Mouse (Mus musculus) CD4-positive, CD25-positive, alpha-beta regulatory T cell, adult 2 months (primary cell): Measurements from ENCODE around the gene Gm20388.

Experiments
- DNase-seq: peaks from one replicate; pipeline ENCODE4 v3.0.0-alpha.2; 2012; ENCODE audit warnings: low read depth, low spot score

Gene Gm20388

DNA sequence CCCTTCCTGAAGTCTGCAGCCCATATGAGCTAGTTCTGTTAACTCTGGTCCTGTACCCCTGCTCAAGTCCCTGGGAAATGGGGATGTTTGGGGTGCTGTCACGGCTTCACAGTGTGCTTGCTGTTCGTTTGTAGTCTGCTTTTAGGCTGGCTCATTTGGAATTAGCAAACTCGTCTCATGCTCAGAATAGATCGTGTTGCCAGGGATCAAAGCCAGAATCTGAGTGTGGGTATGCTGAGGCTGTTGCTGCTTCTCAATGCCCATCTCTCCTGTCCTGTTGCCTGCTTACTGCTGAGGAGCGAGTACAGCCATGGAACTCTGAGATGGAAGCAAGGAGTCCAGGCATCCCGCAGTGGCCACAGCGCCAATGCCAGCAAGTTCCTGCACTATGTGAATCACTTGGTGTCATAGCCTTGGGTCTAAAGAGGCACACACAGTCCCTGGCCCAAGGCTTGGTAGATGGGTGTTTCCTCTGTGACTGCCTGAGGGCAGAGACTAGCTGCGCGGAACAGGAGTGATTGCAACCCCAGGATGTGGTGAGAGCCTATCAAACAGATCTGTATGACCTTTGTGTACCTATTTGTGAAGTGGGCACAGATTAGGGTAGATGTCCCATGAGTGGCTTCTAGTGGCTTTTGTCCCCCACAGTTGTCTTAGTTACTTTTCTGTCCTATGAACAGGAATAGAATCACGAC lies 4364.9 kb downstream of the Gm20388 start:
- peak; percentile 67 for DNase-seq

DNA sequence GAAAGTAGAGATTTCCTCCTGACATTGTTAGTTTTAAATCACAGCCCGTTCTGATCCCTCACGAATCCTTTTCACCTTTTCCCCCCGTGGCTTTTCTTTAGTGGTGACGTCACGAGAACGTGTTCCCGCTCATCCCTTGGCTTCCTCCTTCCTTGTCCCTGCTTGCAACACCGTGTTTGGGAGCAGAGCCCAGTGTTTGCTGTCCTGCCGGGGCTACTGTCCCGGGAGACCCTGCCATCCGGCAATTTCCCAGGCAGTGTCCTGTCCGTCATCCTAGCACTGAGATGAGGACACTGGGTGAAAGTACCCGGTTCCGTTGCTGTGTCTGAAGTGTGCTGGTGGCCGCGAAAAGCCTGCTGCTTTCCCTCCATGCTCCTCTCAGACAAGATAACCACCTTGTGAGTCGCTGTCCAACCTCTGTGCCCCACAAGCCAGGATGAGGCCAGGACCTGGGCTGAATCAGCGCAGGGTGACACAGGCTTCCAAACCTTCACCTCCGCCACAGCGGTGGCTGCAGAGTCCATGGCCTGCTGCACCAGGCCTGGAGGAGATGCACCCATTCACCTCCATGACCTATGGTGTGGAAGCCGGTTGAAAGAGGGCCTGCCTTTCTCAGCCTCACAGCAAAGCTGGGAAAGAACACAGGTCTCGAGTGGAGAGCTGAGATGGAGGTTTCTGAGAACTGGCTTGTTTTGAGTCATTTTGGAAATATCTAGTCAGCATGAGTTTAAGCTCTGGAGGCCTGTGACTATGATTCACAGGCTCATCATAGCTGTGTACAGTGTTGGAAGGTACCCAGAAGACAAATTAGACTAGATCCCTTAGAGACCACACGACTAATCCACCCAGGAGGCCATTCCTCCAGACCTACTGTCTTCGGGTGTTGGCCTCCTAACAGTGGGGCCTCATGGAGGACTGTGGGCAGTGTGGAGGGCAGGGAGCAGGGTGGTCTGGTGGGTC lies 4367.6 kb downstream of the Gm20388 start:
- peak; percentile 38 for DNase-seq

DNA sequence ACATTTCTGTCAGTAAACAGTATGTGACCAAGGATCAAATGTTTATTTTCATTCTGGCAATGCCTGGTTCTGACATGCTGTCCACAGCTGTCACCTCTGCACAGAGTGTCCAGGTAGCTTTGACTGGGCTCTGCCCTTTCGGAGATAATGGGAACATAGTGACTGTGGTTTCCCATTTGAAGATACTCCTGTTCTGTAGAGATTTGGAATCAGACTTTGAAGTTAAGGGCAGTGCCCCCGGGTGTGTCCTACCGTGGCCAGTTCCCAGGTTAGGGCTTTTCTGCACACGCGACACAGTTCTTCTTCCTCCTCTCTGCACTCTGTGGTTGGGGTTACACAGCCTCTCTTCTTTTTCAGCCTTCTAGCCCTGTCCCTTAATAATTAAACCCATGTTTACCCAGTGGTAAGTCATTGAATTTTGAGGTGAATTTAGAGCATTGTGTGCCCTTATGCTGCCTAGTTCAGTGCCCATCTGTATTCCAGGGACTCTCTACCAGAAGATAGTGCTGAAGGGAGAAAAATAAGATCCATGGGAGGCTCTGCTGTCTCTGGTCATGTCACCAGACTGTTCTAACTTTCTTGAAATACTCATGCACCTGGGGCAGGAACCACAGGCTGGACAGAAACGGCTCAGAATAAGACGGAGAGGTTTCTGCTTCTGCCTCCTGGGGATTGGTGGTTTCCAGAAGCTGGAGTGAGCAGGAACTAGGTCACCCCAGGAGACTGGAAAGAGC lies 4368.5 kb downstream of the Gm20388 start:
- DNase-seq, result no peak

DNA sequence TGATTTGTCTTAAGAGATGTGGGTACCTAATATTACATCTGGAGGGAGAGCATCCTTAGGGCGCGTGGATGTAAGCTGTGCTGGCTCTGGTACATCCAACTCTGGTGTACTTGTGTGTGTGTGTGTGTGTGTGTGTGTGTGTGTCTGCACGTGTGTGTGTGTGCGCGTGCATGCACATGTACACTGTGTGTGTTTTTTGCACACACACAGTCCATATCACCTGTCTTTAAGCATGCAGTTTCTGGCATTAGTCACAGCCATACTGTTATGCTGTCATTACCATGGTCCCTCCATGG lies 4369.0 kb downstream of the Gm20388 start:
- DNase-seq, result no peak

DNA sequence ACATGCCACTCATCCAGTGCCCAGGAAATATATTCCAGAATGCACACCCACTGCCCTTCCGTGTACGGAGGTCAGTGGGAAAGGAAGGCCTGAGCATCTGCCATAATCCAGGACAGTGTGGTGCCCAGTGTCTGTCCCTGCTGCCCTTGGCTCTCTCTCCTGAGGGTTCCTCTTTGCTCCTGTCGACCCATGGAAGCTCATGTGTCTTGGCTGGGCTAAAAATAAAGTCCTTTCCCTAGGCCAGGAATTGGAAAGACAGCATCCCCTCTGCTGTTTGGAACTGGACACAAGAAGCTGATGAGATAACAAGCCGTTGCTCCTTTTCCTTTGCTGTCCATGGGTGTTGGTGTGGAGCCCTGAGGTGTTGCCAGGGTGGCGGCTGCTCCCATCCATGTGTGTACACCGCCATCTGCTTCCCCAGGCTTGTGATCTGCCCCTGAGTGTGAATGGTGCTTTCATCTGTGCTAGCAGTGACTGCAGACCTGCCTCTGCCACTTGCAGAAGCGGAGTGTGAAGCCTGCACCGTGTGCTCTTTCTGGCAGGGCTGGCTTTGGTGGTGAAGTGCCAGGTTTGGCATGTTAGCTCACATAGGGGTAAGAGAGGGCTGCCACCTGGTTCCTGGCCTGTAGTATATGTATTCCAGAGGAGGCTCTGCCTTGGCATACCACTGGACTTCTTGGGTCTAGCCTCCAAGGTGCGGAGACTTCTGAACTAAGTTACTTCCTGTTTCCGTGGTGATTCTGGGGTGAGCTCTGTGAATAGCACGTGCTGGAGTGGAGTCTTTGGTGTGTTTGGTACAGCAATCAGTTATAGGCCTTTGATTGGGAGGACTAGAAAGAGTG lies 4371.3 kb downstream of the Gm20388 start:
- peak; percentile 48 for DNase-seq

DNA sequence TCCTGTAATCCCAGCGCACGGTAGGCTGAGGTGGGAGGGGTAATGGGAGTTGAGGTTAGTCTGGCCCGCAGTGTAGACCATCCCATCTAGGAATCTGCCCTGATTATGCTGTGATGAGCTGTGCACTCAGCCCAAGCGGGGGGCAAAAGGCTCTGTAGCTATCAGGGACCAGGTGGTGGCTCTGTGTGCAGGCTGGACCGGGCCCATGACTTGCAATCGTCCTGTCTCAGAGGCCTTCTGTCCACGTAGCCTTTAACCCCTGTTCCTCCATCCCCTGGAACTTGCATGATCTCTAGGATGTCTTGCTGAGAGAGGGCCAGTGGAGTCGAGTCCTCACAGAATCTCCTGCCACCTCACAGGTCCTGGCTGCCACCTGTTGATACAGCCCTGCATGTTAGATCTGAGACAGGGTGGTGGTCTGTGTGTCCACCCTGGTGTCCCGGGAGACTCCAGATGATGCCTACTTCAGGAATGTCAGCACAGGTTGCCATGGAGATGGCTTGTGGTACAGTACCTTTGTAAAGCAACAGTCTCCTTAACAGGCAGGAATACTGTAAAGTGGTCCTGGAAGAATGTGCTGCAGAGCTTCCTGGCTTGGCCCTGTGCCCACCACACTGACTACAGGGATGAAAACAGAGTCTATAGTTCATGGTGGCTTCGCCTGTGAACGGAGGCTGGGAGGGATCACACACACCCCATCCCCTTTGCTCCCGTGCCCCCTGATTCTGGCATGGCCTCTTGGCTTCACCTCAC lies 4372.4 kb downstream of the Gm20388 start:
- DNase-seq, result no peak

DNA sequence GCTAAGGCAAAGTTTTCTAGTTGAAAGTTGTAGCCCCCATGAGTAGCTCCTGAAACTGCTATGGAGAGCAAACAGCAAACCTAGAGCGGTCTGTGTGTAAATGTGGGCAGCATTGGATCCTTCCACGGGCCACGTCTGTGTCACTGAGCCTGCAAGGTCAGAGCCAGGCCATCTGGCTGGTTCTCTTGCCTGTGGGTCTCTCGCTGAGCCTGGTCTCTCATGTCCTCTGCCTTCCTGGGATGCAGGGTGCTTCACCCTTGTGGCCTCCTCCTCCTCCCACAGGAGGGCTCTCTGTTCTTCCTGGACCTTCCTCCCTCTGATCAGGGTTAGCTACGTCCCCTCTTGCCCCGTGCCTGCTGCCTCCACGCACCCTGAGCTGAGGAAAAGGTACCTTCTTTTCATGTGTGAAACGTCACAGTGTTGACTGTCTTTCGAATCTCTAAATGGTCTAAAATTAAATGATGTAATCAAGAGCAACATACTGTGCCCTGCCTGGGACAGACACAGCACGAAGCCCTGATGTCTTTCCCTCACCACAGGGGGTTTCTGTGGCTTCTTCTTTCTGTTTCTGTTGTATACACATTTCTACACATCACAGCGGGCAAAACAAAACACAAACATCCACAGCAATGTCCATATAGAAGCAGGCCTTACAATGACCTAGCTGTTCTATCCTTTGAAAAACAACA lies 4373.1 kb downstream of the Gm20388 start:
- no peak for DNase-seq

DNA sequence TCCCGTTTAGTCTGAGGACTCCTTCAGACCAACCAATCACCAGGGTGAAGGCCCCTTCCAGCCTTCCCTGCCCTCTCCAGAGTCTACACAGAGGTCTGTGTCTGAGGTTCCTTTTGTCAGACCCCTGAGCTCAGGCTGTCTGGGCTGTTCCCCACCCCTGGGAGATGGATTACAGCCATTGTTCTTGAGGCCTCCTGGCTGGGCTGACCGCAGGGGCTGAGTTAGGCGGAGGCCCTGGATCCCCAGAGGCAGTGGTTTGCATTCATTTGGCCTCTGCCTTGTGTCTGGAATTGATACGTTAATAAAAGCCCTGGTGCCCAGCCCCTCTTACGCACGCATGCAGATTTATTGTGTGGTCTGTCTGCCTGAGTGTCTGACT lies 4373.7 kb downstream of the Gm20388 start:
- no peak for DNase-seq

DNA sequence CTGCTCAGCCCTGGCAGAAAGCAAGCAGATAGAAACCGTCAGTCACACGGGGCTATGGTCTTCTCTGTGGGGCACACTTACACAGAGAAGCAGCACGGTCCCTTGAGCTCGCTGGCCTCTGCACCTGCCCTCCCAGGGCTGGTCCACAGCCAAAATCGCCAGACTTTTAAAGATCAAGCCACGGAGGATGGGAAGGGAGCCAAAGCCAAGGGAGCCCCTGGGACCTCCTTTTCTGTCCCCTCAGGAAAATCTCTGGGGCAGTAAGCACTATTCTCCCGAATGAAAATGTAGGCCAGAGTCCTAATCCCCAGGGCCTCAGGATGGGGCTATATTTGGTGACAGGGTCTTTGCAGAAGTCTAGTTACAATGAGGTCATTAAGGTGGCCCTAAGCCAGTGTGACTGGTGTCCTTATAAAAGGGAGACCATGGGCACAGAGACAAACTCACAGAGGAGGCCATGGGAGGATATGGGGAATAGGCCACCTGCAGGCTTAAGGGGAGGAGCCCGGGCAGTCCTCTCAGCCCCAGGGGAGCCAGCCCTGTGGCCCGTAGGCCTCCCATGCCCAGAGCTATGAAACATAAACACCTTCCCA lies 4374.4 kb downstream of the Gm20388 start:
- no peak for DNase-seq

DNA sequence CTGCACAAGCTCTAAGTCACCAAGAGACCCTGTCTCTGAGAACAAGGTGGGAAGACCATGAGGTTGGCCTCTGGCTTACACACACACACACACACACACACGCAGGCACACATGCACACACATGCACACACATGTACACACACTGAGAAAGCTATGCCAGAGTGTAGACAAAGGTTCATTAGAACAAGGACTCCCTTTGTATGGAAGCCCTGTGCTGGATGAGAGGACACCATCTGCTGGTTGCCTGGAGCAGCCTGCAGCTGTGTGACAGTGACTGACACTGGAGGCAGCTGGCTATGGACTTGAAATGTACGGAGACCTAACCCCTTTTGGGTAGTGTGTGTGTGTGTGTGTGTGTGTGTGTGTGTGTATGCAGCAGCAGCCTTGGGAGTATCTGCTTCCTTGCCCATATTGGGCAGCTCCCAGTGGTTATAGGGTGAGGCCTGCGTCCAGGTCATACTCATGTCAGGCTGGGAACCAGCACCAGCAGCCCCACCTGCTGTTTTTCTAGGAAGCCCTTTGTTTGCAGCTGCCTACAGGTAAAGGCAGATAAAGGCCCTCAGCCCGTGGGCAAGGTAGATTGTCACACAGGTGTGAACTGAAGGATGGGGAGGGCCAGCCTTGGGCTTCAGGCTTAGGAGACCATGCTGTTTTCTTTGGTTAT lies 4376.0 kb downstream of the Gm20388 start:
- no peak for DNase-seq

DNA sequence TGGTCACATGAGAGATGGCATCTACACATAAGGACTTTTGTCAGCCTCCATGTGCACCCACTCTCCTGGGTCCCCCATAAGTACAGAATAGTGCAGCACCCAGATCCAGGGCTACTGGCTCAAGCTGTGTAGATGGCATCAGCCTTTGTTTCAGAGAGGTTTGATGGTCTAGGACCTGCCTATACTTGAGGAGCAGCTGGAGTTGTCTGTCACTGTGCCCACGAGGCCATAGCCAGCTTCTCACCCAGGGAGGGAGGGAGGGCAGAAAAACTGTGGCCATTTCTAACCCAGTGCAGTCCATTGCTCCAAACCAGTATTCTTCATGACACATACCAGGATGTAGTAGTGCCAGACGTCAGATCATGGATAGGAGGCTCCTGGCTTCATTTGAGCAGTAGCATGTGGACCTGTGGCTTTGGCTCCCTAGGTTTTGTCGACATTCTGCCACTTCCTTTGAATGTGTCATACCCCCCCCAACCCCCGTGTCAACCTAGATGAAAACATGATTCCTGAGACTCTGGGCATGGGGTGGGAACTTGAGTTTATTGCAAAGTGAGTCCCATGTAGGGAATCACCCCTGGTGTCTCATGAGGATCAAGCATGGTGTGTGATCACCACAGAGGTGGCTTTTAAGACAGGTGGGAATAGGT lies 4377.7 kb downstream of the Gm20388 start:
- DNase-seq, result no peak

DNA sequence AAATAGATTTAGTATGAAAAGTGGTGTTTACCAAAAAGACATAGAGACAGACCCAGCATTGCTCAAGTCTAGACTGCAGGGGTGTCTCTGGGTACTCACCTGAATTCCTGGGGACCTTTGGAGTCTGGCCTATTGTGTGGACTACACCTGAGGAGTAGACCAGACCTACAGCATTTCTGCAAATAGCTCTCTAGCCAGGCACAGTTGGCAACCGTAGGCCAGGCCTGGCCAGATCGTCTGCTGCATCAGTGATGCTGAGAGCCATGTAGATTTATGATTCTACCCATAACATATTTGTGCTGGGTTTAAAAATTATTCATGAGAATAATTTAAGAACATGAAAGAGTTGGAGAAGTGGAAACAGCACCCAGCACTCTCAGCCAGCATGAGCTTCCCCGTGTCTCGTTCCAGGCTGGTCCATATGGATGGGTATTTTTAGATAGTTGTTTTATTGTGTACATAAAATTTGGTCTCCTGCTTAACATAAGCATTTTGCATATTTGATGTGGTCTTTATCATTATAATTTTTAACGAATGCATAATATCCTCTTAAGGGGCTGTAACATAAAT lies 4378.9 kb downstream of the Gm20388 start:
- DNase-seq, result no peak

DNA sequence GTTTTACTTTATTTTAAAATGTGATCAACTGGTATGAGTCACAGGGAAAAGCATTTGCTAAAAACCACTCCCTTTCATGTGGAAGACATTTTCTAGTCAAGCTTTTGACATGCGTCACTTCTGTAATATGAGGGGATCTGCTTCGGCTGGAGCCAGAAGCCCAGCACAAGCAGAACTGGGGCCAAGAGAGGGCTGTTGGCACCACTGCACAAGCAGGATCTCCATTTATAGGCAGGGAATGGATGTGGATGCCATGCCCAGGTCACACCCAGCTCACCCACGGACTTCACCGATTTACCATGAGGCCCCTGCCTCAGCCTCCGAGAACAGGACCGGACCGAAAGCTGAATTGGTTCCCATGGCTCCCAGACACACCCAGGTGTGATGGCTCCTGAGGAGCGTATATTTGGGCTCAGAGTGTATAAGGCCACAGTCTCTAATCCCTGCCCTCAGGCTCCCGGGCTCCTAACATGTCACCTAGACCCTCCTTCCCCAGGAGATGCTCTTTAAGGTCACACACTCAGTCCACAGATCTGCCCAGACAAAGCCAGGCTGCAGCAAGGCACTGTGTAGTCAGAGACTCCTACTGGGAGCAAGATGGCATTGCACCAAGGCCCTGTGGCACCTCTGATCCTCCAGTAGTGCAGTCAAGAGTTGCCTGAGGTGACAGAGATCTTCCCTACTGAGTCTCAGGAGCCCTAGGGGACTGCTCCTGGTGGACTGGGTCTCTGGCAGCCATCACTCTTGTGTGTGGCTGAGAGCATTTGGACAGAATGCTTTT lies 4380.5 kb downstream of the Gm20388 start:
- peak; percentile 56 for DNase-seq

DNA sequence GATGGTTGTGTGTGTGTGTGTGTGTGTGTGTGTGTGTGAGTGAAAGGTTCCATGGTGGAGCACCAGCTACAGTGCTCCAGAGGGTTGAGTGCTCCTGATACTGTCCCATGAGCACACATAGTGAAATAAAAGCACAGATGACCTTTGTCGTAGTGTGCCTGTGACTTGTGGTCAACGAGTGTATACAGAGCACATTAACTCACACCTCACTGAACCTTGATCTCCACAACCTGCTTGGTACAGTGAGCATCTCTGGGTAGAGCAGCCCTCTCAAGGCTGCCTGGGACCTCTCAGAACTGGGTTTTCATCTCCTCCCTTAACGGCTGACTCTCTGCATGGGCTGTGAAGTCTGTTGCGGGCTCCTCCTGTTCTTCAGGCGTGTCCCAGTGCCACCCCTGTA lies 4381.1 kb downstream of the Gm20388 start:
- no peak for DNase-seq

DNA sequence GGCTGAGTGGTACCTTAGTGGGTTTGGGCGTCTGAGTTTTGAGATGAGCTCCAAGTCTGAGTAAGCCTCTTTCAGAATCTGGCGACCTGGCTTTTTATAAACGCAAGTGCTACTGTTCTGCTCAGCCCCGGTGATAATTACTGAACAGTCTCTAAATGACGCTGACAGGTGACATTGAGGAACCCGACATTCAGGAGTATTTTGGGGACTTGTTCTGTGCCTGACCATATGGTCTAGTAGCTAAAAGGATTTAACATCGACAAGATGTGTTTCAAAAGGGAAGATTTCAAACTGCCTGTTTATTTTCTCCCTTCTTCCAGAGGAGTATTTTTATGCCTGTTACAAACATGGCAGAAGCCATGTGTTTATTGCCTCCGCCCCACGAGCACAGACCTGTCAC lies 4382.3 kb downstream of the Gm20388 start:
- no peak for DNase-seq

DNA sequence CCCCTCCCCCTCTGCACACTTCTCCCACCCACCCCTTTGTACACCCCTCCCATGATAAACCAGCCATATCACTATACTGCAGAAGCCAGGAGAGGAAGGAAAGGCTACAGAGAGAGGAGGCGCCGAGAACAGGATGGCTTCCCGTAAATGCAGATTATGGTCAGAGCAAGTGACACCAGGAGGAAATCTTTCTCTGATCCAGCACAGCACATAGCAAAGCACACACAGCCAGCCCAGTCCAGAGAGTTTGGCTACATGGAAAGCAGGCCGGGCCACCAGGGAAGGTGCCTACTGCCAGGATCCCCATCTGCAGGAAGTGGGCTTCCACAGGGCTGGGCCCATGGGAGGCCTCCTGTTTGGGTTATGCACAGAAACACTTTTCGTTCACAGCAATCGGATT lies 4383.8 kb downstream of the Gm20388 start:
- no peak for DNase-seq

DNA sequence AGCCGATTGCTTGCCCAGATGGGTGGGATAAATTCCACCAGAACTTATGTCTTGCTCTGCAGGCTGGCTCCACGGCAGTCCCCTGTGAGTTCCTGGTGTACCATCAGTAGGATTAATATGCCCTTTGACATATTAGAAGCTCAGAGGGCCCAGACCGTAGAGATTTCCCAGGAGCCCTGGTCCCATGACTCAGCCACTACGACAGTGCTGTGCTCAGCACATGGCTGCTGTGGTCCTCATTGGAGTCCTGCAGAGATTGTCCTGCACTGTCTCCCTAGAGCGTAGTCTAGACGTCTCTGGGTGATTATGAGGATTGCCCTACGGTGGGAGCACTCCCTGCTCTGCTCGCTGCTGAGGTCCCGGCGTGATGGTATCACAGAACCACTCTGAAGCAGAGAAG lies 4384.3 kb downstream of the Gm20388 start:
- DNase-seq, result no peak

DNA sequence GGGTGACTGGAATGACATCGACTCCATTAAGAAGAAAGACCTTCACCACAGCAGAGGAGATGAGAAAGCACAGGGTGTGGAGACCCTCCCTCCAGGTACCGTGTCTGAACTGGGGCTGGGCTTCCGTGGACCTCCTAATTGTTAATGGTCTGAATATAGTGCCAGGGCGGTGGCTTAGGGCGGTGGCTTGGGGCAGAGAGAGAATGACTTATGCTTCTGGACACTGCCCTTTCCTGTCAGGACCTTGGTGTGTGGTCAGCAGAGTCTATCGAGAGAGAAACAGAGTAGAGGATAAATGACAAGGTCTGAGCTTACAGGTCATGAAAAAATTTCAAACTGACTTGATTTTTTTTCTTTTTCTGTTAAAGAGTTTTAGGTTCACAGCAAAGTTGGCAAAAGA lies 4384.7 kb downstream of the Gm20388 start:
- DNase-seq, result no peak
